10 mouse cellular contexts compared by ENCODE assay signal in the genomic region with DNA sequence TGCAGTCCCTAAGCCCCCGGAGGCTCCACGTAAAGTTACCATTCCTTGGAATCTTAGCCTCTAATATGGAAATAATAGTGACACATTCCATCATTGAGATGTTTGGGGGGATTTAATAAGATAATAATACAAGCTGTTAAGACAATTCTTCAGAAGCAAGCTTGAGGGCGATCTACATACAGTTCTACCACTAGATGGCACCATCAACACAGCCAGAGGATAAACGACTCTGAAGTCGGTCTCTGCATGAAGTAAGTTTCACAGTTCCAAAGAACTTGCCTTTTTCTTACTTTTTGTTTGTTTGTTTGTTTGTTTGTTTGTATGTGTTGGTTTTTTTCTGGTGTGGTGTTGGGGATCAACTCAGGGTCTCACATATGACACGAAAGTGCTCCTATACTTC. TPM values are rescaled to one million over a fixed set of nuclear protein-coding genes. Genes with fewer than 3 reads are reported as not detected.
DNase-seq lines count a peak whose midpoint lies in the region; ATAC-seq and TF ChIP-seq lines count a peak whose summit lies in the region.
"Had no signal": no experiment of that assay in that cellular context is flagged by ENCODE, and none has a peak within 500 bp of the region (broad histone marks: within the 10 kb centered on the region; RNA-seq: fewer than 3 reads in every experiment).

No protein-coding gene starts in this region.

- DNase-seq in hindbrain, embryonic 11.5 days (ENCODE audit: low spot score), result peak; percentile 80
- DNase-seq in A20 (ENCODE audit: low read depth, low spot score) (peak; percentile 75), G1E (ENCODE audit: low spot score) (peak; percentile 48)
- peak; percentile 84 for DNase-seq in embryo, embryonic 11 days
- DNase-seq in urinary bladder, postnatal 4 days (ENCODE audit: low spot score in 2 of 2), result no peak
- no peak for DNase-seq in adrenal gland, postnatal 25 days

- H3K4me2 ChIP-seq in hindbrain, embryonic 11.5 days (replicated peaks; ENCODE audit: low read depth, low read length), result no peak overlapping the region
- H3K4me2 ChIP-seq in hindbrain, embryonic 12.5 days (replicated peaks), result no peak overlapping the region

- no peak overlapping the region for H3K27ac ChIP-seq in hindbrain, embryonic 11.5 days (ENCODE audit: low read depth, low read length)
- H3K27ac ChIP-seq in hindbrain, embryonic 12.5 days, result no peak overlapping the region

- H3K9ac ChIP-seq in hindbrain, embryonic 11.5 days (ENCODE audit: low read depth, low read length), result no peak overlapping the region
- no peak overlapping the region for H3K9ac ChIP-seq in hindbrain, embryonic 12.5 days

- TF ChIP-seq CTCF in G1E (IDR thresholded peaks at IDR 0.05; ENCODE audit: low read depth, low read length), result peak; percentile 67

- ATAC-seq in hindbrain, embryonic 11.5 days (ENCODE audit: low FRiP score), result no peak
- no peak for ATAC-seq in hindbrain, embryonic 12.5 days (ENCODE audit: low FRiP score)
- ATAC-seq in G1E (ENCODE audit: extremely low read depth, insufficient number of reproducible peaks, low FRiP score, poor library complexity, severe bottlenecking), result no peak
- peak; percentile 66 for ATAC-seq in megakaryocyte, adult 5-6 weeks (ENCODE audit: poor library complexity, severe bottlenecking)

- no peak overlapping the region for H3K4me3 ChIP-seq in hindbrain, embryonic 11.5 days (ENCODE audit: low read depth, low read length)
- no peak overlapping the region for H3K4me3 ChIP-seq in hindbrain, embryonic 12.5 days
- no peak overlapping the region for H3K4me3 ChIP-seq in G1E (ENCODE audit: low read depth, low read length)
- H3K4me3 ChIP-seq: megakaryocyte, embryonic 14.5 days had no signal

- WGBS in hindbrain, embryonic 11.5 days, result 10% methylated on average over 6 of the region's 6 CpGs
- WGBS in hindbrain, embryonic 12.5 days, result 13% methylated on average over 6 of the region's 6 CpGs

- H3K36me3 ChIP-seq in hindbrain, embryonic 11.5 days (ENCODE audit: control insufficient read depth, insufficient read depth, low read length), result no peaks in the 10 kb centered on the region
- H3K36me3 ChIP-seq in hindbrain, embryonic 12.5 days, result no peaks in the 10 kb centered on the region
- no peaks in the 10 kb centered on the region for H3K36me3 ChIP-seq in G1E (replicated peaks)

- H3K9me3 ChIP-seq in hindbrain, embryonic 11.5 days (ENCODE audit: control insufficient read depth, low read length), result no peaks in the 10 kb centered on the region
- no peaks in the 10 kb centered on the region for H3K9me3 ChIP-seq in hindbrain, embryonic 12.5 days (replicated peaks)
- H3K9me3 ChIP-seq in G1E (replicated peaks), result no peaks in the 10 kb centered on the region

- H3K4me1 ChIP-seq in hindbrain, embryonic 11.5 days (replicated peaks; ENCODE audit: control insufficient read depth, insufficient read depth, low read length), result peaks cover 8% of the 10 kb centered on the region; the same call in 1 of the 2 replicates
- peaks cover 26% of the 10 kb centered on the region for H3K4me1 ChIP-seq in hindbrain, embryonic 12.5 days
- H3K4me1 ChIP-seq in G1E (ENCODE audit: insufficient read depth, low read depth, low read length), result peaks cover 6% of the 10 kb centered on the region

- H3K27me3 ChIP-seq in hindbrain, embryonic 11.5 days (ENCODE audit: control insufficient read depth, insufficient read depth, low read length), result no peaks in the 10 kb centered on the region
- peaks cover 24% of the 10 kb centered on the region for H3K27me3 ChIP-seq in hindbrain, embryonic 12.5 days
- peaks cover 22% of the 10 kb centered on the region for H3K27me3 ChIP-seq in G1E (ENCODE audit: insufficient read depth, low read length)

RNA-seq across cellular contexts. Expression of a gene that starts 10.4 kb away (rescaled TPM):
- polyA plus RNA-seq in hindbrain, embryonic 11.5 days (2014; fragmentation: Nextera tagmentation; extraction: Ambion mirVana), result not detected in 2 replicates
- polyA plus RNA-seq in hindbrain, embryonic 12.5 days (2016; fragmentation: Nextera tagmentation; extraction: Ambion mirVana), result 0.03 and 0.05 TPM in 2 replicates
- total RNA-seq in G1E (2014; fragmentation: Nextera tagmentation), result not detected in 2 replicates
- total RNA-seq in G1E (2017), result 0.06 and 0.11 TPM in 2 replicates
- not detected in 2 replicates for polyA plus RNA-seq in G1E (2012)
- total RNA-seq in megakaryocyte, adult 5-6 weeks (2015), result not detected in 2 replicates
- total RNA-seq in megakaryocyte, adult 5-6 weeks (2017), result not detected in 2 replicates
- not detected in 2 replicates for total RNA-seq in adrenal gland, postnatal 25 days (2021)
- polyA plus RNA-seq: frontal cortex, adult 2 months had no signal

RNA-seq across cellular contexts. Expression of a gene that starts 31.1 kb away (rescaled TPM):
- 42.6 and 45.9 TPM in 2 replicates for polyA plus RNA-seq in hindbrain, embryonic 11.5 days (2014; fragmentation: Nextera tagmentation; extraction: Ambion mirVana)
- 40.1 and 44.5 TPM in 2 replicates for polyA plus RNA-seq in hindbrain, embryonic 12.5 days (2016; fragmentation: Nextera tagmentation; extraction: Ambion mirVana)
- 26.8 and 28.8 TPM in 2 replicates for total RNA-seq in G1E (2014; fragmentation: Nextera tagmentation)
- 25.5 and 37.3 TPM in 2 replicates for total RNA-seq in G1E (2017)
- polyA plus RNA-seq in G1E (2012), result 2.0 and 2.6 TPM in 2 replicates
- 6.8 and 8.3 TPM in 2 replicates for total RNA-seq in megakaryocyte, adult 5-6 weeks (2015)
- 8.4 and 21.0 TPM in 2 replicates for total RNA-seq in megakaryocyte, adult 5-6 weeks (2017)
- total RNA-seq in adrenal gland, postnatal 25 days (2021), result 25.6 and 35.8 TPM in 2 replicates

RNA-seq across cellular contexts. Expression of a gene that starts 31.7 kb away (rescaled TPM):
- polyA plus RNA-seq in hindbrain, embryonic 11.5 days (2014; fragmentation: Nextera tagmentation; extraction: Ambion mirVana), result 2.2 and 2.5 TPM in 2 replicates
- 5.8 and 8.3 TPM in 2 replicates for polyA plus RNA-seq in hindbrain, embryonic 12.5 days (2016; fragmentation: Nextera tagmentation; extraction: Ambion mirVana)
- total RNA-seq in G1E (2014; fragmentation: Nextera tagmentation) (not detected in 2 replicates), G1E (2017) (0.05 TPM in 1 of 2 replicates, not detected in the other)
- polyA plus RNA-seq in G1E (2012), result 0.02 TPM in 2 replicates
- not detected in 2 replicates for total RNA-seq in megakaryocyte, adult 5-6 weeks (2015)
- 0.08 TPM in 1 of 2 replicates, not detected in the other for total RNA-seq in megakaryocyte, adult 5-6 weeks (2017)
- total RNA-seq in adrenal gland, postnatal 25 days (2021), result 1.2 TPM in 2 replicates

Comparison
In these comparisons a context has a peak if more than half of its experiments do, and no peak if none do; other contexts are left out.
1. DNase-seq: peak in hindbrain, embryonic 11.5 days (single experiment), A20 (single experiment), G1E (single experiment) and embryo, embryonic 11 days (single experiment); none in urinary bladder, postnatal 4 days (0 of 2) and adrenal gland, postnatal 25 days (single experiment).